Mouse (Mus musculus): ENCODE data around the gene Sema6d. TPM values are rescaled to one million over a fixed set of nuclear protein-coding genes. Genes with fewer than 3 reads are reported as not detected.

Gene Sema6d
- polyA plus RNA-seq, 1 experiment: 3.1 TPM

DNA sequence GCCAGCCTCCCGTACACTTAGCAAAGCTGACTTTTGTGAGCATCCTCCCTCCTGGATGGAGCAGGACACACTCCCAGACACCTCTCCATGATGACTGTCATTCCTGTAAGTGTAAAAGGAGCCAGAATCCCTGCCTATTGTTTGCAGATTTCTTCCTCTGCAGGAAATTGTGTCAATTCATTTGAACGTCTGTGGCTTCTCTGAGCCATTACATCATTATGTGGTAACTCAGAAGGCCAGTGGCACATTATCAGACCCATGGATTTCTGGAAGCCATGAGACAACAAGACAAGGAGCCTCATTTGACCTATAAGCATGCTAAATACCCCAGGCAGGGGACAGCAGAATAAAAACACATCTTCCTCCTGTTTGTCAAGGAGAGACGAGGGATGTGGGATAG, 327.0 kb downstream of the Sema6d start:
- Histone ChIP-seq H3K36me3 (ENCODE audit: control insufficient read depth, insufficient read depth) (no peaks in the 10 kb centered on the region), H3K27me3 (ENCODE audit: control insufficient read depth, insufficient read depth, insufficient read length) (no peaks in the 10 kb centered on the region), H3ac (ENCODE audit: control insufficient read depth, insufficient read length, low read depth) (no peak overlapping the region), H3K79me3 (ENCODE audit: low read depth) (no peaks in the 10 kb centered on the region), H3K79me2 (ENCODE audit: control insufficient read depth, insufficient read depth) (no peaks in the 10 kb centered on the region), H3K4me3 (ENCODE audit: insufficient read depth, poor library complexity, severe bottlenecking) (no peak overlapping the region)
- TF ChIP-seq CEBPB (IDR thresholded peaks at IDR 0.05; ENCODE audit: low read depth): no peak
- no peak for TF ChIP-seq FOSL1 (IDR thresholded peaks at IDR 0.05; ENCODE audit: insufficient read depth, low read length, poor library complexity, severe bottlenecking)
- no peak for TF ChIP-seq CTCF (IDR thresholded peaks at IDR 0.05; ENCODE audit: control insufficient read depth, insufficient read depth, insufficient read length)
- no peak for TF ChIP-seq MAX (IDR thresholded peaks at IDR 0.05)
- no peak for TF ChIP-seq MYOD1 (IDR thresholded peaks at IDR 0.05; ENCODE audit: control insufficient read depth, insufficient read length, low read depth)
- TF ChIP-seq MYOG (IDR thresholded peaks at IDR 0.05; ENCODE audit: control insufficient read depth, extremely low read depth, insufficient read length): no peak
- TF ChIP-seq USF1 (IDR thresholded peaks at IDR 0.05; ENCODE audit: low read depth): no peak

DNA sequence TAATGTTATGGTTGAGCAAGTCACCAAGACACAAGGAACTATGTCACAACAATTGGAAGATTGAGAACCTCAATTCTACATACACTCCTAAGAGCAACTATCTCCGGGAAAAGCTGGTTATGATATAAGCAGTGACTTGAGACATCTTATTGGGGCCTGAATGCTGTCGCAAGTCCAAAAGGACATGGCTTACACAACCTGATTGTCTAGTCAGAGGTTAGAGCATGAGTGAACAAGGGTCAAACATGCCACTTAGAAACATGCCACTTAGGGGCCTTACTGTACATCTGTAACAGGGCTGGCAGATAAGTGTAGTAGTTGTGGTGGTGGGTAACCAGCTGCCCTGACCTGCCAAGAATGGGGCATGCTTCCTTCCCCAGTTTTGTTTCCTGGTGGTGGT, 328.6 kb downstream of the Sema6d start:
- no peak overlapping the region for H3K4me3 ChIP-seq (ENCODE audit: insufficient read depth, poor library complexity, severe bottlenecking)
- no peaks in the 10 kb centered on the region for H3K79me2 ChIP-seq (ENCODE audit: control insufficient read depth, insufficient read depth)
- TF ChIP-seq FOSL1 (IDR thresholded peaks at IDR 0.05; ENCODE audit: insufficient read depth, low read length, poor library complexity, severe bottlenecking) (no peak), USF1 (IDR thresholded peaks at IDR 0.05; ENCODE audit: low read depth) (no peak), CEBPB (IDR thresholded peaks at IDR 0.05; ENCODE audit: low read depth) (no peak), MYOG (IDR thresholded peaks at IDR 0.05; ENCODE audit: control insufficient read depth, extremely low read depth, insufficient read length) (no peak), CTCF (IDR thresholded peaks at IDR 0.05; ENCODE audit: control insufficient read depth, insufficient read depth, insufficient read length) (no peak), MAX (IDR thresholded peaks at IDR 0.05) (no peak), MYOD1 (IDR thresholded peaks at IDR 0.05; ENCODE audit: control insufficient read depth, insufficient read length, low read depth) (no peak)
- no peaks in the 10 kb centered on the region for H3K27me3 ChIP-seq (ENCODE audit: control insufficient read depth, insufficient read depth, insufficient read length)
- H3K79me3 ChIP-seq (ENCODE audit: low read depth): no peaks in the 10 kb centered on the region
- no peak overlapping the region for H3ac ChIP-seq (ENCODE audit: control insufficient read depth, insufficient read length, low read depth)
- H3K36me3 ChIP-seq (ENCODE audit: control insufficient read depth, insufficient read depth): no peaks in the 10 kb centered on the region

DNA sequence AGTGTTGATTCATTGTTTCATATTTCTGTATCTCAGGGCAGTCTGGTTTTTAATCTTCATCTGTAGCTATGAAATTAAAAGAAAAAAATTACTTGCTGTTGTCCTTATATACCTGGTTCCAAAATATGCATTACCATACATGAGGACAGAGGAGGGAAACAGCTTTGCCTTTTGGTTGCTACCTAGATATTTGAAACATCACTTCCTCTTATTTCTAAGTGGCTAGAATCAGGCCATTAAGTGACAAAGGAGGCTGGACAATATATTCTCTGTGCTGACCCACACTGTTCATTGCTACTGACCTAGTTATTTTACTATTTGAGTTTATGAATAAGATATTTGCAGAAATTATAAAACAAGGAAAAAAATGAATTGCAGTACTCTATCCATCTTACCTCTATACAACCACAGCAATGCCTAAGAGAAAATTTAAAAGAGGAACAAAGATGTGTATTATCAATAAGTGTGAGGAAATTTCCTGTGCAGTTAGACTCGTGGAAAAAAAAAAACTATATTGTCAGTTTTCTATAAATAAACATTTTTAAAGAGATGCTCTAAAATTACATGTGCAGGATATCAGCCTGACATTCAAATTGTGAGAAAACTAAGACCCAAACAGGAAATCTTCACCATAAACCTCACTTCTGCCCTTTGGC, 330.5 kb downstream of the Sema6d start:
- Histone ChIP-seq H3K79me2 (ENCODE audit: control insufficient read depth, insufficient read depth) (no peaks in the 10 kb centered on the region), H3K4me3 (ENCODE audit: insufficient read depth, poor library complexity, severe bottlenecking) (no peak overlapping the region), H3K36me3 (ENCODE audit: control insufficient read depth, insufficient read depth) (no peaks in the 10 kb centered on the region), H3K79me3 (ENCODE audit: low read depth) (no peaks in the 10 kb centered on the region), H3ac (ENCODE audit: control insufficient read depth, insufficient read length, low read depth) (no peak overlapping the region), H3K27me3 (ENCODE audit: control insufficient read depth, insufficient read depth, insufficient read length) (no peaks in the 10 kb centered on the region)
- no peak for TF ChIP-seq CTCF (IDR thresholded peaks at IDR 0.05; ENCODE audit: control insufficient read depth, insufficient read depth, insufficient read length)
- TF ChIP-seq USF1 (IDR thresholded peaks at IDR 0.05; ENCODE audit: low read depth): no peak
- TF ChIP-seq MYOD1 (IDR thresholded peaks at IDR 0.05; ENCODE audit: control insufficient read depth, insufficient read length, low read depth): no peak
- no peak for TF ChIP-seq FOSL1 (IDR thresholded peaks at IDR 0.05; ENCODE audit: insufficient read depth, low read length, poor library complexity, severe bottlenecking)
- no peak for TF ChIP-seq MYOG (IDR thresholded peaks at IDR 0.05; ENCODE audit: control insufficient read depth, extremely low read depth, insufficient read length)
- no peak for TF ChIP-seq CEBPB (IDR thresholded peaks at IDR 0.05; ENCODE audit: low read depth)
- no peak for TF ChIP-seq MAX (IDR thresholded peaks at IDR 0.05)

DNA sequence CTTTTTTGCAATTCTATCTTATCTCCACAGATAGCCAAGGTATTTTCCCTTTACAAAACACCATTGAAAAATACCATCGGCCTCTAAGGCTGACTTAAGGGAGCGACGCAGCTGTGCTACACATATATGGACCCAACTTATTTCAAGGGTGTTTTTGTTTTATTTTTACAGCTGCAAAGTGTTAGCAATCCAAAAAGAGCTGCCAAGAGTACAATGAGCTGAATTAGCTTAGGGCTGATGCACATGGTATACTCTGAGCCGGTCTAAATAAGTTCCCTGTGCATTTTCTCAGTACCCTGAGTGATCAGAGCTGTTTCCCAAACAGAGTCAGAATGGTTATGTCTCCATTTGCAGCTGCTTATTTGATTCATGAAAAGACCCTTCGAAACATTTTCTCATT, 340.0 kb downstream of the Sema6d start:
- Histone ChIP-seq H3K79me2 (ENCODE audit: control insufficient read depth, insufficient read depth) (no peaks in the 10 kb centered on the region), H3ac (ENCODE audit: control insufficient read depth, insufficient read length, low read depth) (no peak overlapping the region), H3K36me3 (ENCODE audit: control insufficient read depth, insufficient read depth) (no peaks in the 10 kb centered on the region), H3K4me3 (ENCODE audit: insufficient read depth, poor library complexity, severe bottlenecking) (no peak overlapping the region), H3K79me3 (ENCODE audit: low read depth) (no peaks in the 10 kb centered on the region), H3K27me3 (ENCODE audit: control insufficient read depth, insufficient read depth, insufficient read length) (no peaks in the 10 kb centered on the region)
- TF ChIP-seq MAX (IDR thresholded peaks at IDR 0.05) (no peak), USF1 (IDR thresholded peaks at IDR 0.05; ENCODE audit: low read depth) (no peak), FOSL1 (IDR thresholded peaks at IDR 0.05; ENCODE audit: insufficient read depth, low read length, poor library complexity, severe bottlenecking) (no peak), CEBPB (IDR thresholded peaks at IDR 0.05; ENCODE audit: low read depth) (no peak), CTCF (IDR thresholded peaks at IDR 0.05; ENCODE audit: control insufficient read depth, insufficient read depth, insufficient read length) (no peak), MYOG (IDR thresholded peaks at IDR 0.05; ENCODE audit: control insufficient read depth, extremely low read depth, insufficient read length) (no peak), MYOD1 (IDR thresholded peaks at IDR 0.05; ENCODE audit: control insufficient read depth, insufficient read length, low read depth) (no peak)

DNA sequence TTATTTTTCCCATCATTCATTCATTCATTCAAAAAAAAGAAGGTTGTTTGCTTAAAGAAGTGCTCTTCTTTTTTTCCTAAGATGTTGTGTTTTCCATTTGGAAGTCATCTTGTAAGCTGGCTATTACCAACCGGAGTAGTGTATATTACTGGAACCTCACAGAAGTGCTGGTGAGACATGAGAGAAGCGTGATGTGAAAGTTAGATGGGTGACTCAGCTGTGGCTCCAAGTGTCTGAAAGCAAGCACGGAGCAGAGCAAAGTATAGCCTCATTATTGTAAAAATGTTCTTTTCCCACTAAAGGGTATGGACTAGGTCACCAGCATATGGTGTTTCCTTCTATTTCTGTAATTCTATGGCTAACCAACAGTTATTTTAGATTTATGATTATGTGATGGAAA, 340.9 kb downstream of the Sema6d start:
- H3K27me3 ChIP-seq (ENCODE audit: control insufficient read depth, insufficient read depth, insufficient read length): no peaks in the 10 kb centered on the region
- H3K79me2 ChIP-seq (ENCODE audit: control insufficient read depth, insufficient read depth): no peaks in the 10 kb centered on the region
- H3K36me3 ChIP-seq (ENCODE audit: control insufficient read depth, insufficient read depth): no peaks in the 10 kb centered on the region
- no peak overlapping the region for H3ac ChIP-seq (ENCODE audit: control insufficient read depth, insufficient read length, low read depth)
- no peaks in the 10 kb centered on the region for H3K79me3 ChIP-seq (ENCODE audit: low read depth)
- no peak overlapping the region for H3K4me3 ChIP-seq (ENCODE audit: insufficient read depth, poor library complexity, severe bottlenecking)
- TF ChIP-seq FOSL1 (IDR thresholded peaks at IDR 0.05; ENCODE audit: insufficient read depth, low read length, poor library complexity, severe bottlenecking) (no peak), MAX (IDR thresholded peaks at IDR 0.05) (no peak), CTCF (IDR thresholded peaks at IDR 0.05; ENCODE audit: control insufficient read depth, insufficient read depth, insufficient read length) (no peak), CEBPB (IDR thresholded peaks at IDR 0.05; ENCODE audit: low read depth) (no peak)

Measured in C2C12 (cell line).